Mouse (Mus musculus): ENCODE data around the gene Marc2. TPM values are rescaled to one million over a fixed set of nuclear protein-coding genes. Genes with fewer than 3 reads are reported as not detected.

The Marc2 gene
- polyA plus RNA-seq, 1 experiment from 2014 or later = 84.4 TPM

DNA sequence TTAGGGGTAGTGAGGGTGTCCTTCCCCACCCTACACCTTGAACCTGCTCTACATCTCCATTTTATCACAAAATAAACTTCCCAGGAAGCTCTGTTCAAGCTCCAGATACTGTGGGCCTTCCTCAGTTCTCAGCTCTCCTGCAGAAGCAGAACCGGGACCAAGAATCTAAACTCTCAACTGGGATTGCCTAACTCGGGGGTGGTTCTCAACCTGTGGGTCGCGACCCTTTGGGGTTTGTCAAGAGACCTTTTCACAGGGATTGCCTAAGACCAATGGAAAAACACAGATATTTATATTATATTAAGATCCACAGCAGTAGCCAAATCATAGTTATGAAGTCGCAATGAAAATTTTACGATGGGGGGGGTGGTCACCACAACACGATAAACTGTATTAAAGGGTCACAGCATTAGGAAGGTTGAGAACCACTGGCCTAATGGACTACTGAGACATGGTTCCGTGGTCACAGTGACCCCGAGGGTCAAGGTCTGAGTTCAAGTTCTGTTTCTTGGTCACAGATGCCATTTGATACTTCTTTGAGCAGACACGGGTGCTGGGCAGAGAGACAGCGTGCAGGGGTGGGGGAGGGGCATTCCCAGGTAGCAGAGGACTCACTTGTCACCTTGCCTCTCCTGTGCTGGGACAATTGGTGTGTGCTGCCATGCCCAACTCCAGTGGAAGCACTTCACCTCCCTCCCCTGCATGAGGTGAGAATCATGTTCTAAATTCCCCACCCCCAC lies 24.6 kb upstream of the Marc2 start:
- peaks cover 35% of the 10 kb centered on the region for H3K4me1 ChIP-seq
- no peak for DNase-seq (ENCODE audit: low spot score)
- no peaks in the 10 kb centered on the region for H3K9me3 ChIP-seq (replicated peaks)
- H3K36me3 ChIP-seq = no peaks in the 10 kb centered on the region
- no peak overlapping the region for H3K4me3 ChIP-seq
- 0 out of 2 replicates have a peak overlapping the region, but pooled peaks have one; percentile 19 for H3K27ac ChIP-seq
- no peaks in the 10 kb centered on the region for H3K27me3 ChIP-seq (ENCODE audit: low read depth, poor library complexity, severe bottlenecking)
- 84% methylated on average over 11 of the region's 11 CpGs for whole genome bisulfite sequencing

DNA sequence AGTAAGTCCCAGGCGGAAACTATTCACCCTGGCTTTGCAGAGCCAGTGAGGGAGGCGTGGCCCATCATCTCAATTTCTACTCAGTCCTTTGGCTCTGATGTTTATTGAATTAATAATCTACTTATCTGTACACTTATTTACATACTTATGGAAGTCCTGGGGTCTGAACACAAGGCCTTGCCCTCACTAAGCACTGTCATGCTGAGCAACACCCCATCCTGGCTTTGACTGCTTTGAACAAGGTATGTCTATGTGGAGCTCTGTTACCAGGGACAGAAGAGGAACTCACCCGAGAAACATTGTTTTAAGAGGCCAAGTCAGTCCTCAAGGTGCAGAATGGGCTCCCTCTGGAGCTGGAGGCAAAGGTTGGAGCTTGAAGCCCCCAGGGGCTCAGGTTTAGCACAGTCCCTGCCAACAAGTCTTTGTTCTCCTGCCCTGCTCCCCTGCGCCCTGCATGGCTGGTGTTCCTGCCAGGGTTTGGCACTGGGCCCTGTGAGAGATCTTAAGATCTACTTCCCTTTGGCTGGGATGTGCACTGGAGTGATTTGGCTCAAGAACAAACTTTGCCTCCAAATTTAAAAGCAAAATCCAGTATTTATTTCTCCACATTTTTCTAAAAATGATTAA lies 23.8 kb upstream of the Marc2 start:
- H3K27ac ChIP-seq = no peak overlapping the region
- H3K4me1 ChIP-seq = peaks cover 34% of the 10 kb centered on the region
- no peaks in the 10 kb centered on the region for H3K36me3 ChIP-seq
- no peak for DNase-seq (ENCODE audit: low spot score)
- H3K9me3 ChIP-seq (replicated peaks) = no peaks in the 10 kb centered on the region
- WGBS = 82% methylated on average over 4 of the region's 4 CpGs
- no peaks in the 10 kb centered on the region for H3K27me3 ChIP-seq (ENCODE audit: low read depth, poor library complexity, severe bottlenecking)
- no peak overlapping the region for H3K4me3 ChIP-seq

DNA sequence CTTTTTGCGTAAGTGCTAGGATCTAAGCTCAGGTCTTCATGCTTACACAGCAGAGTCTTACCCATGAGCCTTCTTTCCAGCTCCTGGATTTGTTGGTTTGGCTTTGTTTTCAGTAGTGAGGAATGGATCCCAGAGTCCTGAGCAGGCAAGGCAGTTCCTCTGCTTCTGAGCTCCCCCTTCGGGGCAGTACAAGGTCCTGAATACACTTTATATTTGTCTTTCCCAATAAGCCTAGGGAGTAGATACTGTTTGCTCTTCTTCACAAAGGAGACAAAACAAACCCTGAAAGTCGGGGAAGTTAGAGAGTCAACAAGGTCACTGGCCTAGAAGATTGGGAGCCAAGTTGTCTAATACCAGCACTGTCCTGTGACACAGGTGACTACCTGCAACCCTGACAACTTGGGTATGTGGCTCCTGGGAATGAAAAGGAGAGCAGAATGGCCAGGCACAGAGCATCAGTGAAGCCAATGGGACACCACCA lies 21.4 kb upstream of the Marc2 start:
- Histone ChIP-seq H3K27me3 (ENCODE audit: low read depth, poor library complexity, severe bottlenecking) (no peaks in the 10 kb centered on the region), H3K27ac (no peak overlapping the region), H3K36me3 (no peaks in the 10 kb centered on the region), H3K4me3 (no peak overlapping the region), H3K9me3 (replicated peaks) (no peaks in the 10 kb centered on the region), H3K4me1 (peaks cover 22% of the 10 kb centered on the region)
- 84% methylated on average over 3 of the region's 3 CpGs for WGBS
- DNase-seq (ENCODE audit: low spot score) = no peak

DNA sequence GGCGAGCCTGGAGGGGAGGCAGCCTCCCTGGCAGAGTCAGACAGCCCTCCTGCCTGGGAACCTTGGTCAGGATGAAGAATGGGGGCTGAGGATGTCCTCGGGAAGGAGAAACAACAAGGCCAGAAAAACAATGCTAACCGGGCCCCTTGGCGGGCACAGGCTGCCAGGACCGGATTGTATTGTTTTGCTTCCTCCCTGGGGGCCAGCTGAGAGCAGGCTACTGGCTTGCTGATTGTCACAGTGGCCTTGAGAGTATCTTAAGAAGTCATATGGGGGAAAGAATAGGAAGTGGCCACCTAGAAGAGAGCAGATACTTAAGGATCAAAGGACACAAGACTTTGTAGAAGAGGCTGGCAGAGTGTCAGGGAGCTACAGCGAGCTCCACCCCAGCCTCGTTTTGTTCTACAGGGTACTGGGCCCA lies 18.1 kb upstream of the Marc2 start:
- no peaks in the 10 kb centered on the region for H3K9me3 ChIP-seq (replicated peaks)
- H3K36me3 ChIP-seq = no peaks in the 10 kb centered on the region
- H3K4me3 ChIP-seq = no peak overlapping the region
- H3K4me1 ChIP-seq = peaks cover 6% of the 10 kb centered on the region
- WGBS = 43% methylated on average over 7 of the region's 7 CpGs
- no peak for DNase-seq (ENCODE audit: low spot score)
- no peaks in the 10 kb centered on the region for H3K27me3 ChIP-seq (ENCODE audit: low read depth, poor library complexity, severe bottlenecking)
- H3K27ac ChIP-seq = peak overlapping the region; percentile 59; the same call in 1 of the 2 replicates

DNA sequence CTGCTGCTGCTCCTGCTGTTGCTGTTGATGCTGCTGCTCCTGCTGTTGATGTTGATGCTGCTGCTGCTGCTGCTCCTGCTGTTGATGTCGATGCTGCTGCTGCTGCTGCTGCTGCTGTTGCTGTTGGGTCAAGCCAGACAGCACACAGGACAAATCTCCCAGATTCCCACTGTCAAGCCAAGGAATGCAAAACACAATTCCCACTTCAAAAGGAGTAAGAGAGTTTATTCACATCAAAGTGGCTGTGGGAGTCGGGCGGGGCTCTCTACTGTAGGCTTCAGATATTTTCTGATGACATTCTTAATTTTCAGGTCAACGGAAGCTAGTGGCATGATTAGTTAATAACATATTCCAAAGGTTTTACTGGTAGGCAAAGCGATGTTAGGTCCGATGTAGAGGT lies 16.4 kb upstream of the Marc2 start:
- H3K9me3 ChIP-seq (replicated peaks) = no peaks in the 10 kb centered on the region
- 90% methylated on average over 6 of the region's 6 CpGs for WGBS
- no peaks in the 10 kb centered on the region for H3K36me3 ChIP-seq
- peaks cover 6% of the 10 kb centered on the region for H3K4me1 ChIP-seq
- no peaks in the 10 kb centered on the region for H3K27me3 ChIP-seq (ENCODE audit: low read depth, poor library complexity, severe bottlenecking)
- H3K27ac ChIP-seq = no peak overlapping the region
- no peak overlapping the region for H3K4me3 ChIP-seq
- no peak for DNase-seq (ENCODE audit: low spot score)

DNA sequence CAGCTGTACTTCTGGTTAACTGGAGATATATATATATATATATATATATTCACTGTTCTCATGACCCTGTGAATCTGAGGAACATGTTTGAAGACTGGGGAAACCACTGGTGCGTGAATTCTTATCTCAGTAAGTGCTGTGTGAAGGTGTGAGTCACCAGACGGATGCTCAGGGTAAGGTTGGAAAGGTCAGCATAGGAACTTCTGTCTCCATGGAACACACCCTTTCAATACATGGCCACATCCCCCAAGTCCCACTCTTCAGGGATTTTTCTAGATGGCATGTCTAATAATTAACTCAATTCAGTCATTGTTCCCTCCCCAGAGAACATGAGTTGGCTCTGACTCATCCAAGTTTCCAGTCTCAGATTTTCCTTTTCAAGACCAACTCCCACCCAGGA lies 15.3 kb upstream of the Marc2 start:
- Histone ChIP-seq H3K9me3 (replicated peaks) (no peaks in the 10 kb centered on the region), H3K36me3 (no peaks in the 10 kb centered on the region), H3K4me3 (no peak overlapping the region), H3K4me1 (peaks cover under 1% of the 10 kb centered on the region; the same call in 1 of the 2 replicates), H3K27ac (no peak overlapping the region), H3K27me3 (ENCODE audit: low read depth, poor library complexity, severe bottlenecking) (no peaks in the 10 kb centered on the region)
- WGBS = 86% methylated on average over 2 of the region's 2 CpGs
- DNase-seq (ENCODE audit: low spot score) = no peak

DNA sequence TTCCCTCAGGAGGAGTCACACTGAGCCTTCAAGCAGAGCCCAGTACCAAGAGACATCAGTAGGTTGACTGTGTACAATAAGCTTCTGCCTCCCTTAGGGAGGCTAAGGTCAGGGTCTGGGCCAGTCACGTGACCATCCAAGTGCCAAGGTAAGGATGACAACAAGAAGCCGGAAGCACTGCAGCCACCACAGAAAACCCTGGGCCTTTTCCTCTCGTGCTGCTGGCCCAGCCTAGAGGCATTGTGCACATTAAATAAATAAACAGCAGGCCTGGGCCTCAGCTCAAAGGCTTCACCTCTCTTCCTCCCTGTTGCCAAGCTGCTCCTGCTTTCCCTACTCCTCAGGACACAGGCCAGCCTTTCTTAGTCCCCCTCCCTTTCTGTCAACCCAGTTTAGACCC lies 14.0 kb upstream of the Marc2 start:
- H3K27me3 ChIP-seq (ENCODE audit: low read depth, poor library complexity, severe bottlenecking) = no peaks in the 10 kb centered on the region
- no peak overlapping the region for H3K4me3 ChIP-seq
- H3K4me1 ChIP-seq = no peaks in the 10 kb centered on the region
- H3K27ac ChIP-seq = no peak overlapping the region
- no peaks in the 10 kb centered on the region for H3K36me3 ChIP-seq
- 69% methylated on average over 3 of the region's 3 CpGs for WGBS
- H3K9me3 ChIP-seq (replicated peaks) = no peaks in the 10 kb centered on the region
- no peak for DNase-seq (ENCODE audit: low spot score)

DNA sequence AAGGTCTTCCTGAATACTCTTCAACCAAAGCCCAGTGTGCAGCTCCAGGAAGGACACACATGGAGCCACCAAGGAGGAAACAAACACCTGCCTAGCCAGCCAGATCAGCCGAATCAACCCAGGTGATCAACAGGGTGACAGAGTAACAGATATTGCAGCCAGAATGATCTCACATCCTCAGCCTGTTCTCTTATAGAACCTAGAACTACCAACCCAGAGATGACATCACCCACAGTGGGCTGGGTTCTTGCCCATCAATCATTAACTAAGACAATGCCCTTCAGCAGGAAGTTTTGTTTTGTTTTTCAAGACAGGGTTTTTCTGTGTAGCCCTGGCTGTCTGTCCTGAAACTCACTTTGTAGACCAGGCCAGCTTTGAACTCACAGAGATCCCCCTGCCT lies 12.0 kb upstream of the Marc2 start:
- Histone ChIP-seq H3K27ac (no peak overlapping the region), H3K4me3 (no peak overlapping the region), H3K36me3 (no peaks in the 10 kb centered on the region), H3K27me3 (ENCODE audit: low read depth, poor library complexity, severe bottlenecking) (no peaks in the 10 kb centered on the region), H3K9me3 (replicated peaks) (no peaks in the 10 kb centered on the region), H3K4me1 (peaks cover 4% of the 10 kb centered on the region; the same call in 1 of the 2 replicates)
- DNase-seq (ENCODE audit: low spot score) = no peak
- WGBS = 93% methylated on average over 1 of the region's 1 CpGs

DNA sequence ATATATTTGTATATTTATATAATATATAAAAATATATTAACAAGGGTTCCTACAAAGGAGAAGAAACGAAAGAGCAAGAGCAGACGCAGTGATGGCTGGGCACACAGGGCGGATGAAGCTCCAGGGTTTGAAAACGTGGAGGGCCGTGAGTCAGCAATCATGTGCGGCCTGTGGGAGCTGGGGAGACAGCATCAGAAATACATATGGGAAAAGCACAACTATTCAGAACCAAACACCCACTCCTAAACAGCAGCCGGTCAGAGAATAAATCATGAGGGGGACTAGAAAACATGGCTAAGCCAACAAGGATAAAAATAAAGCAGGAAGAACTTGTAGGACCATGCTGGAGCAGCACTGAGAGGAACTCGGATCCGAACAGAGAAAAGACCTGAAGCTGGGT lies 11.0 kb upstream of the Marc2 start:
- Histone ChIP-seq H3K4me1 (peaks cover 13% of the 10 kb centered on the region), H3K27me3 (ENCODE audit: low read depth, poor library complexity, severe bottlenecking) (peaks cover under 1% of the 10 kb centered on the region), H3K27ac (no peak overlapping the region), H3K36me3 (no peaks in the 10 kb centered on the region), H3K9me3 (replicated peaks) (no peaks in the 10 kb centered on the region), H3K4me3 (no peak overlapping the region)
- DNase-seq (ENCODE audit: low spot score) = no peak
- WGBS = 88% methylated on average over 9 of the region's 9 CpGs

DNA sequence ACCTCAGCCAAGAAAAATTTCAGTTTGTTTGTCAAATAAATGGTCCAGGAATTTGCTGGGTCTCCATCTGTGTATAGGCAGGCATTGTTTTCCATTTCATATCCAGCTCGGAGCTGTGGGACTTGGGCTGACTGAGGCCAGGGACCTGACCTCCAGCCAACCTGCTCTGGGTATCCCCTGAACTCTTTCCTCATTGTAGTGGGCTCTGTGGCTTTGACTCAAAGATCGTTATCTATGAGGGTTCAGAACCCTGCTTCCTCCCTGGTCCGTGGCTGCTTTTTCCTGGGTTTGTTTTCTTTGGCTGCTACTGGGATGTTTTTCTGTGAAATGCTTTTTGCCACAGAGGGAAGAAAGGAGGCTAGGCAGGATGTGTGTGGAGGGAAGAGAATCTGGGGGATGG lies 7.7 kb upstream of the Marc2 start:
- 72% methylated on average over 3 of the region's 3 CpGs for WGBS
- H3K27me3 ChIP-seq (ENCODE audit: low read depth, poor library complexity, severe bottlenecking) = peaks cover 18% of the 10 kb centered on the region
- no peak for DNase-seq (ENCODE audit: low spot score)

DNA sequence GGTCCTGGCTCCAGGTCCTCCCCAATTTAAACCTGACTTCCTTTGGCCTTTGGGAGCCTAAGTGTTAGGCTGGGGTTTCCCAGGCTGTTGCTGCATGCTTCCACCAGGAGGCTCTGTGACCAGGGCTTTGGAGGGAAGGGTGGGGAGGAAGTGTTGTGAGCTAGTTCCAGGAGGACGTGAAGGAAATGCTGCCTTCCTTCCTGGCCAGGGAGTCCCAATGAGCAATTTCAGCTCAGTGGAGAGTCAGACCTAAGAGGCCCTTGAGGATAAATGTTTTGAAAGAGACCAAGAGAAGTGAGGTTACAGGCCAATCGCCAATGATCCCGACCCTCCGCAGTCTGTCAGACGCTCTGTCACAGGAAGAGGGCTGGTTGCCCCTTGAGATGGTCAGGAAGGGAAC lies 7.1 kb upstream of the Marc2 start:
- no peak overlapping the region for H3K27ac ChIP-seq
- peaks cover 20% of the 10 kb centered on the region for H3K4me1 ChIP-seq
- DNase-seq (ENCODE audit: low spot score) = peak; percentile 56
- H3K36me3 ChIP-seq = no peaks in the 10 kb centered on the region
- WGBS = 28% methylated on average over 5 of the region's 5 CpGs
- no peaks in the 10 kb centered on the region for H3K9me3 ChIP-seq (replicated peaks)
- peaks cover 24% of the 10 kb centered on the region for H3K27me3 ChIP-seq (ENCODE audit: low read depth, poor library complexity, severe bottlenecking)
- H3K4me3 ChIP-seq = 0 out of 2 replicates have a peak overlapping the region, but pooled peaks have one; percentile 18

More for the DNA sequence above, 7.7 kb upstream of the Marc2 start:
- H3K27ac ChIP-seq = no peak overlapping the region
- H3K4me3 ChIP-seq = no peak overlapping the region
- peaks cover 20% of the 10 kb centered on the region for H3K4me1 ChIP-seq
- H3K36me3 ChIP-seq = no peaks in the 10 kb centered on the region
- no peaks in the 10 kb centered on the region for H3K9me3 ChIP-seq (replicated peaks)

DNA sequence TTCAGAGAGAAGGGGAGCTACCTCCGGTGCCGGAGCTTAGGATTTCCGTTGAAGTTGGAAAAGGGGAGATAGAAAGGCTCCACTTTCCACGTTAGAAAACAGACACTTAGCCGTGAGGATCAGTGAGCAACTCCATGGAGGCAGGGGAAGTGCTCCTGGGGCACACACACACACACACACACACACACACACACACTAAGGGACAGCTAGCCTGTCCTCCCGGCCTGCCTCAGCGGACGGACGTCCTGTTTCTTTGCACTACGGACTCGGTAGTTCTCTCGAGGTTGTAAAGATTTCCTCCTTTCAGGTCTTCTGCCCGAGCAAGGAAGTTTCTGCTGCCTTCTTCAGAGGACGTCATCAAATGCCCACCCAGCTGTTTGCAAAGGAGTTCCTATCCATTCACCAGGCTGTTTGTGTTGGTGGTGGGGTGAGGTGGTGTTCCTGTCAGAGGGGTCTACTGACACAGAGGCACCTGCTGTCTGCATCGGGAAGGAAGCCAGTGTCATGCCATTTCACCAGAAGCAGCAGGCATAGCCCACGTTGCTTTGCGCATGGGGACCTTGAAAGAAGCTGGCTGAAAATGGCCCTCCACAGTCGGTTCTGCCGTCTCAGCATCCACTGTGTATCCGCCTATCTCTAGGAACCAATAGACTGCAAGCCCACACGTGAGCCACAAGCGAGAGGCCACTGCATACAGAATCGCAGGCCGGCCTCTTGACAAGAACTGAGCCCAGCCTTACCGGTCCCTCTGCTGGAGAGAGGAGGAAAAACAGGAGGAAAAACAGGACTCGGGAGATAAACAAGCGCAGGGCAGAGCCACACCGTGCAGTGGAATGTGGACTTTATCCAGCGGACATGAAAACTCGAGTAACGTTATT lies 5.7 kb upstream of the Marc2 start:
- Histone ChIP-seq H3K36me3 (no peaks in the 10 kb centered on the region), H3K4me3 (peak overlapping the region; percentile 22; the same call in 1 of the 2 replicates), H3K4me1 (peaks cover 20% of the 10 kb centered on the region), H3K27me3 (ENCODE audit: low read depth, poor library complexity, severe bottlenecking) (peaks cover 38% of the 10 kb centered on the region), H3K9me3 (replicated peaks) (no peaks in the 10 kb centered on the region), H3K27ac (no peak overlapping the region)
- 26% methylated on average over 31 of the region's 31 CpGs for WGBS
- DNase-seq (ENCODE audit: low spot score) = peak; percentile 73

All from limb, embryonic 10.5 days (tissue).